Mouse (Mus musculus): ENCODE results near the gene 1700020A23Rik. TPM values are rescaled to one million over a fixed set of nuclear protein-coding genes. Genes with fewer than 3 reads are reported as not detected.
A peak's percentile ranks its signal among the peaks of the same experiment; 100 is the strongest.

The 1700020A23Rik gene
- polyA plus RNA-seq, 1 experiment = not detected

DNA sequence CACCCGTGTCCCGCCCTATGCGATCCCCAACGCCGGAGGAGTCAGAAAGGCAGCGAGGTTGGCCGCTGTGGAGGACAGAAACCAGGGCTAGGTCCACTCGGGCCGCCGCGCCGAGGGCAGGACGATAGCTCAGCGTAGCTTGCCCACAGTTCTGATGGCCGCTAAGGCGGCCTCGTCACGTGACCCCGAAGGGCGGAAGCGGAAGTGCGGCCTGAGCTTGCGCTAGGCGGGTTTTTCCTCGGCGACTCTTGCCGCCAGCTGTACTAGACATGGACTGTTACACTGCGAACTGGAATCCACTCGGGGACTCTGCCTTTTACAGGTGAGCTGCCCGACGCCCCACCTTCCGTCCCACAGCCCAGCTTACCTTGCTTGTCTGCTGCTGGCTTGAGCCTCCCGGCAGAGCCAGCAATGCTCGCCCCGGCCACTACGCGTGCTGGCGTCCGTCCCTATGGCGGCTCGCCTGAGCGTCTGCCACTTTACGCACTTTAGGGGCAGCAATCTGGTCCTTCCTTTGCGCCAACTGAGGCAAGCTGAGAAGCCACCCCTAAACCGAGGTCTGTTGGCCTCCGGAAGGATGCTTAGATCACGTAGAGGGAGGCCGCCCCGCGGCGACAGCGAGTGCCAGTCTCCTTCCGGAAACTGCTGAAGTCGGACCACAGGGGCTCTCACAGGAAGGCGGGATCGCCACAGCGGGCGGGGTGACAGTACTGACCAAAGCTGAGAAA, 19.2 kb downstream of the 1700020A23Rik start, which contains the start of the genes Vps16 and Pced1a:
TSS of gene Vps16 (plus strand) at position 214 of the 728 bp plus-strand sequence.
TSS of gene Pced1a (minus strand) at position 576 of the 728 bp plus-strand sequence.
- Histone ChIP-seq H3K36me3 (ENCODE audit: control insufficient read depth, insufficient read depth, low read length) (no peaks in the 10 kb centered on the region), H3K27ac (ENCODE audit: insufficient read depth, low read depth, low read length) (peak within 1 kb of the TSS; percentile 84), H3K4me1 (ENCODE audit: control insufficient read depth, insufficient read depth, insufficient read length, low read length) (peaks cover 12% of the 10 kb centered on the region), H3K27me3 (ENCODE audit: control insufficient read depth, insufficient read depth, low read length) (no peaks in the 10 kb centered on the region), H3K4me3 (ENCODE audit: low read depth, low read length) (peak within 1 kb of the TSS; percentile 86)
- TF ChIP-seq POLR2A (IDR thresholded peaks at IDR 0.05; ENCODE audit: low read depth, low read length) (peak; percentile 73), CTCF (IDR thresholded peaks at IDR 0.05; ENCODE audit: extremely low read depth, insufficient read length, insufficient replicate concordance, low read depth, low read length) (peak; percentile 52; the same call in 1 of the 2 replicates)
- WGBS = under 1% methylated on average over 58 of the region's 58 CpGs

DNA sequence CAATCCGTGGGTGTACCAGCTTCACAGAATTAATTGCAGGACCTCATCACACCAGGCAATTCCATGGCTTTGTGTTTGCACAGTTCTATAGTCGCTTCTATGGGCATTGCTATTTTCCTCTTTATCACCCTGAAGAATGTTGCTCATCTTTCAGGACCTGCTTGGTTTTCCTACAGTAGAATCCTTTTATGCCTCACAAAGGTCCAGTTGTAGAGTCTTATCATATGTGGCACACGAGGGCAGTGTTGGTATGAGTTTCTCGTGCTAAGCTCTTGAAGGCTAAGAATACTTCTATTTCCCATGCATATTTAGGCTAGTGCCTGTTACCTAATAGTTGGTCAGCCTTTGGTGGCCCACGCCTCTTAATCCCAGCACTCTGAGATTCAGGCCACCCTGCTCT, 20.1 kb downstream of the 1700020A23Rik start:
- Histone ChIP-seq H3K4me3 (ENCODE audit: low read depth, low read length) (no peak overlapping the region; the same call in 1 of the 2 replicates), H3K4me1 (ENCODE audit: control insufficient read depth, insufficient read depth, insufficient read length, low read length) (peaks cover 12% of the 10 kb centered on the region), H3K27ac (ENCODE audit: insufficient read depth, low read depth, low read length) (no peak overlapping the region), H3K27me3 (ENCODE audit: control insufficient read depth, insufficient read depth, low read length) (no peaks in the 10 kb centered on the region), H3K36me3 (ENCODE audit: control insufficient read depth, insufficient read depth, low read length) (no peaks in the 10 kb centered on the region)
- TF ChIP-seq POLR2A (IDR thresholded peaks at IDR 0.05; ENCODE audit: low read depth, low read length) (no peak), CTCF (IDR thresholded peaks at IDR 0.05; ENCODE audit: extremely low read depth, insufficient read length, insufficient replicate concordance, low read depth, low read length) (no peak)
- WGBS = 17% methylated on average over 5 of the region's 5 CpGs

- H3K4me3 ChIP-seq (ENCODE audit: low read depth, low read length) = no peak overlapping the region
- WGBS = 57% methylated on average over 2 of the region's 2 CpGs
- TF ChIP-seq CTCF (IDR thresholded peaks at IDR 0.05; ENCODE audit: extremely low read depth, insufficient read length, insufficient replicate concordance, low read depth, low read length) (no peak), POLR2A (IDR thresholded peaks at IDR 0.05; ENCODE audit: low read depth, low read length) (no peak)
- H3K4me1 ChIP-seq (ENCODE audit: control insufficient read depth, insufficient read depth, insufficient read length, low read length) = peaks cover 5% of the 10 kb centered on the region; the same call in 1 of the 2 replicates
- H3K27ac ChIP-seq (ENCODE audit: insufficient read depth, low read depth, low read length) = no peak overlapping the region
- H3K36me3 ChIP-seq (ENCODE audit: control insufficient read depth, insufficient read depth, low read length) = peaks cover 4% of the 10 kb centered on the region; the same call in 1 of the 2 replicates
- no peaks in the 10 kb centered on the region for H3K27me3 ChIP-seq (ENCODE audit: control insufficient read depth, insufficient read depth, low read length)
These were observed 24.8 kb downstream of the 1700020A23Rik start for GRCm38 (mm10) chr2:130429851-130430250.

- no peaks in the 10 kb centered on the region for H3K4me1 ChIP-seq (ENCODE audit: control insufficient read depth, insufficient read depth, insufficient read length, low read length)
- no peak overlapping the region for H3K27ac ChIP-seq (ENCODE audit: insufficient read depth, low read depth, low read length)
- TF ChIP-seq CTCF (IDR thresholded peaks at IDR 0.05; ENCODE audit: extremely low read depth, insufficient read length, insufficient replicate concordance, low read depth, low read length) (no peak), POLR2A (IDR thresholded peaks at IDR 0.05; ENCODE audit: low read depth, low read length) (no peak)
- no peak overlapping the region for H3K4me3 ChIP-seq (ENCODE audit: low read depth, low read length)
- no peaks in the 10 kb centered on the region for H3K27me3 ChIP-seq (ENCODE audit: control insufficient read depth, insufficient read depth, low read length)
- WGBS = 22% methylated on average over 3 of the region's 3 CpGs
- peaks cover 4% of the 10 kb centered on the region; the same call in 1 of the 2 replicates for H3K36me3 ChIP-seq (ENCODE audit: control insufficient read depth, insufficient read depth, low read length)
These were observed 25.4 kb downstream of the 1700020A23Rik start for GRCm38 (mm10) chr2:130430484-130430883.

- 89% methylated on average over 3 of the region's 3 CpGs for WGBS
- TF ChIP-seq POLR2A (IDR thresholded peaks at IDR 0.05; ENCODE audit: low read depth, low read length) = no peak
- no peak for TF ChIP-seq CTCF (IDR thresholded peaks at IDR 0.05; ENCODE audit: extremely low read depth, insufficient read length, insufficient replicate concordance, low read depth, low read length)
- Histone ChIP-seq H3K36me3 (ENCODE audit: control insufficient read depth, insufficient read depth, low read length) (peaks cover 4% of the 10 kb centered on the region; the same call in 1 of the 2 replicates), H3K27me3 (ENCODE audit: control insufficient read depth, insufficient read depth, low read length) (no peaks in the 10 kb centered on the region), H3K4me3 (ENCODE audit: low read depth, low read length) (no peak overlapping the region), H3K4me1 (ENCODE audit: control insufficient read depth, insufficient read depth, insufficient read length, low read length) (no peaks in the 10 kb centered on the region), H3K27ac (ENCODE audit: insufficient read depth, low read depth, low read length) (no peak overlapping the region)
These were observed 27.1 kb downstream of the 1700020A23Rik start for GRCm38 (mm10) chr2:130432157-130432556.

GRCm38 (mm10) chr2:130433152-130433551, 28.1 kb downstream of the 1700020A23Rik start:
- peaks cover 6% of the 10 kb centered on the region for H3K36me3 ChIP-seq (ENCODE audit: control insufficient read depth, insufficient read depth, low read length)
- H3K4me3 ChIP-seq (ENCODE audit: low read depth, low read length) = no peak overlapping the region
- WGBS = 15% methylated on average over 4 of the region's 4 CpGs
- no peaks in the 10 kb centered on the region for H3K4me1 ChIP-seq (ENCODE audit: control insufficient read depth, insufficient read depth, insufficient read length, low read length)
- H3K27ac ChIP-seq (ENCODE audit: insufficient read depth, low read depth, low read length) = no peak overlapping the region
- no peaks in the 10 kb centered on the region for H3K27me3 ChIP-seq (ENCODE audit: control insufficient read depth, insufficient read depth, low read length)
- TF ChIP-seq POLR2A (IDR thresholded peaks at IDR 0.05; ENCODE audit: low read depth, low read length) (no peak), CTCF (IDR thresholded peaks at IDR 0.05; ENCODE audit: extremely low read depth, insufficient read length, insufficient replicate concordance, low read depth, low read length) (peak; percentile 49; the same call in 1 of the 2 replicates)

DNA sequence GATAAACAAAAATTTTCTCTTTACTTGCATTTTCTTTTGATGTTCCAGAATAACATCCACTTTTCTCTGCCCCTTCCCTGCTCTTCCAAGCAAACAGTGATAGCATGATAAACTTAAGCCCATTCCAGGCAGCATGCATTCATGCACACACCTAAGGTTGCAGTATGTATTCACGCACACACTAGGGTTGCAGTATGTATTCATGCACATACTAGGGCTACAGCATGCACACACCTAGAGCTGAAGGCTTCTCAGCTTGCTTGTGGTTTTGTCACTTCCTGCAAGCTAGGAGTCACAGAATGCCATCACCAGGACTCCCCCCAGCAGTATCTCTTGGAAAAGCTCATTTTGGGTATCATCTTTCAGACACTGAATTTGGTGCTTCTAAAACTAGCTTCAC, 31.7 kb downstream of the 1700020A23Rik start:
- WGBS = 92% methylated on average over 1 of the region's 1 CpGs
- H3K4me1 ChIP-seq (ENCODE audit: control insufficient read depth, insufficient read depth, insufficient read length, low read length) = no peaks in the 10 kb centered on the region

More for the DNA sequence above, 31.7 kb downstream of the 1700020A23Rik start:
- H3K4me3 ChIP-seq (ENCODE audit: low read depth, low read length) = no peak overlapping the region
- H3K27ac ChIP-seq (ENCODE audit: insufficient read depth, low read depth, low read length) = no peak overlapping the region
- peaks cover 37% of the 10 kb centered on the region for H3K36me3 ChIP-seq (ENCODE audit: control insufficient read depth, insufficient read depth, low read length)
- H3K27me3 ChIP-seq (ENCODE audit: control insufficient read depth, insufficient read depth, low read length) = no peaks in the 10 kb centered on the region
- TF ChIP-seq POLR2A (IDR thresholded peaks at IDR 0.05; ENCODE audit: low read depth, low read length) (no peak), CTCF (IDR thresholded peaks at IDR 0.05; ENCODE audit: extremely low read depth, insufficient read length, insufficient replicate concordance, low read depth, low read length) (no peak)
